ENCODE assay signal across 32 mouse cellular contexts in the genomic region with DNA sequence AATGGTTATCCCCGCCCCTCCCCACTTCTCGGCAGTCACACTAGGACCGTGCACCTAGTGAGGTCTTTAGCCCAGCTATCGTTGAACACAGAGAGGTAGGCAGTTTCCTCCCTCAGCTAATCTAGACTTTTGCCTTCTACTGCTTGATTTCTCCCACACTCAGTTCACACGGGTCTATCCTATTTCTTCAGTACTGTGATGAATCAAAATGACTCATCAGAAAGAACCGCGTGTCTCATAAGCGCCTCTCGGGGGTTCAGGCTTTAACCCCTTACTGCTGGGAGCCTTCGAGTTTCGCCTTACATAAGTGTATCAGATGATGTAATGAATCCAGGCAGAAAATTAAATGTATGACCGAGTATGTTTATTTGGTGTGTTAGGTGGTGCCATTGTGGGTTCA. TPM values are rescaled to one million over a fixed set of nuclear protein-coding genes. Genes with fewer than 3 reads are reported as not detected.
DNase-seq lines count a peak whose midpoint lies in the region; ATAC-seq and TF ChIP-seq lines count a peak whose summit lies in the region.
"Had no signal": no experiment of that assay in that cellular context is flagged by ENCODE, and none has a peak within 500 bp of the region (broad histone marks: within the 10 kb centered on the region; RNA-seq: fewer than 3 reads in every experiment).

No protein-coding gene starts in this region.

- H3K27ac ChIP-seq in embryonic facial prominence, embryonic 14.5 days (replicated peaks; ENCODE audit: low read depth, low read length) = no peak overlapping the region
- no peak overlapping the region for H3K27ac ChIP-seq in embryonic facial prominence, embryonic 10.5 days (replicated peaks)
- H3K27ac ChIP-seq in forebrain, embryonic 14.5 days (ENCODE audit: low read depth, low read length) = no peak overlapping the region
- H3K27ac ChIP-seq: gastrocnemius, adult 2 months; heart, embryonic 13.5 days; hindbrain, embryonic 14.5 days; kidney, embryonic 15.5 days; limb, embryonic 12.5 days; liver, embryonic 14.5 days; lung, embryonic 15.5 days; macrophage; midbrain, embryonic 12.5 days; neural tube, embryonic 12.5 days had no signal

- no peak for TF ChIP-seq CTCF in C2C12 (IDR thresholded peaks at IDR 0.05; ENCODE audit: control insufficient read depth, insufficient read depth, insufficient read length)
- TF ChIP-seq CTCF in Patski (IDR thresholded peaks at IDR 0.05) = no peak

- H3K4me3 ChIP-seq in embryonic facial prominence, embryonic 14.5 days (ENCODE audit: low read depth, low read length) = no peak overlapping the region
- H3K4me3 ChIP-seq in embryonic facial prominence, embryonic 10.5 days = no peak overlapping the region
- H3K4me3 ChIP-seq in C2C12 (ENCODE audit: insufficient read depth, poor library complexity, severe bottlenecking) = no peak overlapping the region
- H3K4me3 ChIP-seq in forebrain, embryonic 14.5 days (ENCODE audit: low read depth, low read length) = no peak overlapping the region
- H3K4me3 ChIP-seq: erythroblast, embryonic 14.5 days; gastrocnemius, adult 2 months; heart, embryonic 13.5 days; kidney, embryonic 15.5 days; limb, embryonic 12.5 days; lung, embryonic 15.5 days; midbrain, embryonic 12.5 days; neural tube, embryonic 12.5 days had no signal

- H3K4me2 ChIP-seq in embryonic facial prominence, embryonic 14.5 days (ENCODE audit: low read depth, low read length) = no peak overlapping the region
- no peak overlapping the region for H3K4me2 ChIP-seq in forebrain, embryonic 14.5 days (ENCODE audit: low read length)
- H3K4me2 ChIP-seq: heart, embryonic 13.5 days; hindbrain, embryonic 14.5 days; kidney, embryonic 15.5 days; limb, embryonic 12.5 days; lung, embryonic 15.5 days; midbrain, embryonic 12.5 days; neural tube, embryonic 12.5 days had no signal

- no peaks in the 10 kb centered on the region for H3K36me3 ChIP-seq in embryonic facial prominence, embryonic 14.5 days (ENCODE audit: control insufficient read depth, insufficient read depth, low read length)
- H3K36me3 ChIP-seq in embryonic facial prominence, embryonic 10.5 days (replicated peaks) = no peaks in the 10 kb centered on the region
- no peaks in the 10 kb centered on the region for H3K36me3 ChIP-seq in C2C12 (ENCODE audit: control insufficient read depth, insufficient read depth)
- H3K36me3 ChIP-seq in forebrain, embryonic 14.5 days (ENCODE audit: control insufficient read depth, insufficient read depth, low read length) = no peaks in the 10 kb centered on the region
- H3K36me3 ChIP-seq: heart, embryonic 13.5 days; kidney, embryonic 15.5 days; limb, embryonic 12.5 days; lung, embryonic 15.5 days; midbrain, embryonic 12.5 days; neural tube, embryonic 12.5 days had no signal

- no peaks in the 10 kb centered on the region for H3K4me1 ChIP-seq in embryonic facial prominence, embryonic 14.5 days (ENCODE audit: control insufficient read depth, insufficient read depth, low read length)
- H3K4me1 ChIP-seq in embryonic facial prominence, embryonic 10.5 days = peaks cover 23% of the 10 kb centered on the region
- H3K4me1 ChIP-seq in forebrain, embryonic 14.5 days (ENCODE audit: control insufficient read depth, insufficient read depth, low read length) = no peaks in the 10 kb centered on the region
- H3K4me1 ChIP-seq: heart, embryonic 13.5 days; kidney, embryonic 15.5 days; limb, embryonic 12.5 days; lung, embryonic 15.5 days; neural tube, embryonic 12.5 days had no signal

- H3K79me2 ChIP-seq in C2C12 (ENCODE audit: control insufficient read depth, insufficient read depth) = no peaks in the 10 kb centered on the region

- 46% methylated on average over 12 of the region's 12 CpGs for WGBS in embryonic facial prominence, embryonic 14.5 days
- 68% methylated on average over 12 of the region's 12 CpGs for WGBS in embryonic facial prominence, embryonic 10.5 days
- WGBS in forebrain, embryonic 14.5 days = 62% methylated on average over 12 of the region's 12 CpGs

- in situ Hi-C loops in Patski (cut with MboI; ENCODE audit: low pct_unique_long_range_greater_than_20kb) = no loop called here

- H3K9ac ChIP-seq in embryonic facial prominence, embryonic 14.5 days (ENCODE audit: low read depth, low read length) = no peak overlapping the region
- H3K9ac ChIP-seq in forebrain, embryonic 14.5 days (ENCODE audit: low read length) = no peak overlapping the region
- H3K9ac ChIP-seq: forebrain, postnatal 0 days; heart, embryonic 13.5 days; hindbrain, embryonic 14.5 days; kidney, embryonic 15.5 days; limb, embryonic 12.5 days; liver, embryonic 14.5 days; lung, embryonic 15.5 days; midbrain, embryonic 12.5 days; neural tube, embryonic 12.5 days had no signal

- no peaks in the 10 kb centered on the region for H3K27me3 ChIP-seq in embryonic facial prominence, embryonic 14.5 days (replicated peaks; ENCODE audit: control insufficient read depth, insufficient read depth, low read length)
- H3K27me3 ChIP-seq in embryonic facial prominence, embryonic 10.5 days (replicated peaks; ENCODE audit: low read depth, poor library complexity, severe bottlenecking) = peaks cover 30% of the 10 kb centered on the region; the same call in 1 of the 2 replicates
- H3K27me3 ChIP-seq in C2C12 (ENCODE audit: control insufficient read depth, insufficient read depth, insufficient read length) (no peaks in the 10 kb centered on the region), Patski (no peaks in the 10 kb centered on the region)
- H3K27me3 ChIP-seq in forebrain, embryonic 14.5 days (replicated peaks; ENCODE audit: control insufficient read depth, insufficient read depth, low read length) = no peaks in the 10 kb centered on the region
- H3K27me3 ChIP-seq: heart, embryonic 13.5 days; kidney, embryonic 15.5 days; lung, embryonic 15.5 days; neural tube, embryonic 12.5 days had no signal

- POLR2A ChIA-PET in Patski (lab: Charles Lee) = interaction anchor here (1.0 kb wide), 2 partner anchors 12 to 29 kb away, joined by 3 read pairs; no protein-coding TSS in a partner anchor

- no peak for ATAC-seq in embryonic facial prominence, embryonic 14.5 days (ENCODE audit: low read depth)
- ATAC-seq in Patski = peak; percentile 75
- peak; percentile 58 for ATAC-seq in megakaryocyte progenitor cell, adult 5-6 weeks (replicated peaks; ENCODE audit: poor library complexity)
- no peak for ATAC-seq in forebrain, embryonic 14.5 days
- ATAC-seq: forebrain, postnatal 0 days; intestine, postnatal 0 days had no signal

- H3K9me3 ChIP-seq in embryonic facial prominence, embryonic 14.5 days (ENCODE audit: control insufficient read depth, low read length) = no peaks in the 10 kb centered on the region
- no peaks in the 10 kb centered on the region for H3K9me3 ChIP-seq in embryonic facial prominence, embryonic 10.5 days
- no peaks in the 10 kb centered on the region for H3K9me3 ChIP-seq in forebrain, embryonic 14.5 days (replicated peaks; ENCODE audit: control insufficient read depth, low read length)
- H3K9me3 ChIP-seq: heart, embryonic 13.5 days; kidney, embryonic 15.5 days; limb, embryonic 12.5 days; lung, embryonic 15.5 days; midbrain, embryonic 12.5 days; neural tube, embryonic 12.5 days had no signal

- peak; percentile 56 for DNase-seq in embryonic facial prominence, embryonic 14.5 days (ENCODE audit: low spot score)
- DNase-seq in embryonic facial prominence, embryonic 10.5 days (ENCODE audit: low spot score) = no peak
- peak; percentile 25 for DNase-seq in Patski (ENCODE audit: low read depth, low spot score)
- DNase-seq in right cerebral cortex, adult 18-20 months = no peak
- DNase-seq in forebrain, embryonic 14.5 days (ENCODE audit: low spot score) = no peak
- no peak for DNase-seq in cerebellum, postnatal 25 days
- DNase-seq: adrenal gland, adult 2 months; B cell, adult 2 months; cerebellum, adult 11 months; cerebellum, postnatal 14 days; forebrain, postnatal 0 days; gastrocnemius, adult 2 months; spleen, adult 18-20 months; thymus, adult 2 months had no signal

- CTCF ChIA-PET in Patski (lab: Charles Lee) = interaction anchor here (0.6 to 1.3 kb wide), 2 partner anchors 8 to 71 kb away, joined by 3 to 5 read pairs; no protein-coding TSS in a partner anchor

- no peaks in the 10 kb centered on the region for H3K79me3 ChIP-seq in C2C12 (ENCODE audit: low read depth)

- no peak overlapping the region for H3ac ChIP-seq in C2C12 (ENCODE audit: control insufficient read depth, insufficient read length, low read depth)

TF ChIP-seq in C2C12, 6 proteins besides CTCF, POLR2A, EP300 and RAD21:
- TF ChIP-seq FOSL1 (IDR thresholded peaks at IDR 0.05; ENCODE audit: insufficient read depth, low read length, poor library complexity, severe bottlenecking) (peak; percentile 77), MYOD1 (IDR thresholded peaks at IDR 0.05; ENCODE audit: control insufficient read depth, insufficient read length, low read depth) (no peak), USF1 (IDR thresholded peaks at IDR 0.05; ENCODE audit: low read depth) (no peak), MYOG (IDR thresholded peaks at IDR 0.05; ENCODE audit: control insufficient read depth, extremely low read depth, insufficient read length) (no peak), MAX (IDR thresholded peaks at IDR 0.05) (peak; percentile 88), CEBPB (IDR thresholded peaks at IDR 0.05; ENCODE audit: low read depth) (peak; percentile 36)

RNA-seq across cellular contexts. Expression of gene Cyp26c1, which starts 12.0 kb away (rescaled TPM):
- 0.85 and 1.8 TPM in 2 replicates for polyA plus RNA-seq in embryonic facial prominence, embryonic 14.5 days (2014; fragmentation: Nextera tagmentation; extraction: Ambion mirVana)
- 4.3 and 5.9 TPM in 2 replicates for polyA plus RNA-seq in embryonic facial prominence, embryonic 10.5 days (2016; fragmentation: Nextera tagmentation; extraction: Ambion mirVana)
- polyA plus RNA-seq in C2C12 (2012; fragmentation: generic; extraction: Trizol) (0.05 TPM), Patski (2021) (0.10 TPM)
- not detected in 2 replicates for total RNA-seq in megakaryocyte progenitor cell, adult 5-6 weeks (2015)
- total RNA-seq in megakaryocyte progenitor cell, adult 5-6 weeks (2017) = not detected in 2 replicates
- not detected in 2 replicates for polyA plus RNA-seq in forebrain, embryonic 14.5 days (2014; fragmentation: Nextera tagmentation; extraction: Ambion mirVana)
- total RNA-seq: adrenal gland, adult 2 months; forebrain, postnatal 0 days; granulocyte monocyte progenitor cell, adult 5-6 weeks; heart, postnatal 25 days; monocyte, adult 5-6 weeks had no signal
- polyA plus RNA-seq: adrenal gland, adult 2 months; brain, embryonic 14.5 days; erythroblast, embryonic 14.5 days; forebrain, postnatal 0 days; heart, embryonic 13.5 days; hindbrain, embryonic 14.5 days; intestine, postnatal 0 days; kidney, embryonic 15.5 days; lung, embryonic 15.5 days; macrophage; midbrain, embryonic 12.5 days; neural tube, embryonic 12.5 days had no signal

RNA-seq across cellular contexts. Expression of gene Cyp26a1, which starts 24.2 kb away (rescaled TPM):
- 6.8 and 8.1 TPM in 2 replicates for polyA plus RNA-seq in embryonic facial prominence, embryonic 14.5 days (2014; fragmentation: Nextera tagmentation; extraction: Ambion mirVana)
- 28.2 and 29.0 TPM in 2 replicates for polyA plus RNA-seq in embryonic facial prominence, embryonic 10.5 days (2016; fragmentation: Nextera tagmentation; extraction: Ambion mirVana)
- polyA plus RNA-seq in C2C12 (2012; fragmentation: generic; extraction: Trizol) = 0.06 TPM
- 0.35 TPM for polyA plus RNA-seq in Patski (2021)
- total RNA-seq in megakaryocyte progenitor cell, adult 5-6 weeks (2015) = 0.22 TPM in 1 of 2 replicates, not detected in the other
- not detected in 2 replicates for total RNA-seq in megakaryocyte progenitor cell, adult 5-6 weeks (2017)
- 0.12 TPM in 1 of 2 replicates, not detected in the other for polyA plus RNA-seq in forebrain, embryonic 14.5 days (2014; fragmentation: Nextera tagmentation; extraction: Ambion mirVana)
- total RNA-seq: forebrain, postnatal 0 days; granulocyte monocyte progenitor cell, adult 5-6 weeks; monocyte, adult 5-6 weeks had no signal
- polyA plus RNA-seq: adrenal gland, adult 2 months; erythroblast, embryonic 14.5 days; large intestine, adult 2 months; macrophage had no signal

Comparison
In these comparisons a context has a peak if more than half of its experiments do, and no peak if none do; other contexts are left out.
1. DNase-seq: peak in embryonic facial prominence, embryonic 14.5 days (single experiment) and Patski (single experiment); none in embryonic facial prominence, embryonic 10.5 days (single experiment), right cerebral cortex, adult 18-20 months (single experiment), forebrain, embryonic 14.5 days (single experiment) and cerebellum, postnatal 25 days (0 of 2).
2. ATAC-seq: peak in Patski (single experiment) and megakaryocyte progenitor cell, adult 5-6 weeks (single experiment); none in embryonic facial prominence, embryonic 14.5 days (single experiment) and forebrain, embryonic 14.5 days (single experiment).